In the genomic region with DNA sequence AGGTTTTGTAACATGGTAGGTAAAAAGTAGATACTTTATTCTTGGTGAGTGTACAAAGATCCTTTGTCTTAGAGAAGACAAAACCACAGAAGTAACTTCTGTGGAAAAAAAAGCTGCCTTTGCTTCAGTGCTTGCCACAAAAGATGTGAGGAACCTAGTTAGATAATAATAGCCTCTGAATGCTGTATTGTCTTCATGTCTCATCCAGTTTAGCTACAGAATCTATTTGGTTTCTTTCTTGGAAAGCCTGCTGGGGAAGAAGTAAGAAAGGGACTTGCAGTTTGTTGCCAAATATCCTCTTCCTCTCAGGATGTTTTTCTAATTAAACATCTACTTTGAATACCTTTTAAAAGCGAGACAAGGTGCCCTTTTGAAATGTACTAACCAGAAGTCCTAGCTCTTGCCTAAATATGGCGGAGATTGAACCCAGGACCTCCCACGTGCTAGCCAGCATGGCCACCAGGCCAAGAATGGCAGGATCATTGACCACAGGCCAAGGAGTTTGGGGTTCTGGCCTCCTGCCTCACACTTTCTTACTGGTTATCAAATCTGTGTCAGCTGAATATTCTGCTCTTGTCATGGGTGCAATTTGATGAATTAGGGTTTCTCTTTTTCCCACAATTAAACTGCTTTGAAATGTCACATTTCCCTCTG, we compare ENCODE assay signal across 8 mouse cellular contexts. TPM values are rescaled to one million over a fixed set of nuclear protein-coding genes. Genes with fewer than 3 reads are reported as not detected.
A peak's percentile ranks its signal among the peaks of the same experiment; 100 is the strongest.
DNase-seq lines count a peak whose midpoint lies in the region; ATAC-seq and TF ChIP-seq lines count a peak whose summit lies in the region.

No protein-coding gene starts in this region.

- peaks cover 18% of the 10 kb centered on the region; the same call in 1 of the 2 replicates for H3K36me3 ChIP-seq in lung, postnatal 0 days (ENCODE audit: insufficient read depth, low read length)
- H3K36me3 ChIP-seq in embryonic facial prominence, embryonic 15.5 days = peaks cover 40% of the 10 kb centered on the region
- peaks cover 32% of the 10 kb centered on the region for H3K36me3 ChIP-seq in midbrain, embryonic 14.5 days (ENCODE audit: control insufficient read depth, insufficient read depth, low read length)

- H3K27ac ChIP-seq in lung, postnatal 0 days (ENCODE audit: low read length) = peak overlapping the region; percentile 94; the same call in 1 of the 2 replicates
- peak overlapping the region; percentile 94; the same call in 1 of the 2 replicates for H3K27ac ChIP-seq in embryonic facial prominence, embryonic 15.5 days (replicated peaks)
- H3K27ac ChIP-seq in midbrain, embryonic 14.5 days (replicated peaks; ENCODE audit: low read depth, low read length) = no peak overlapping the region

- peak overlapping the region; percentile 70; the same call in 1 of the 2 replicates for H3K9ac ChIP-seq in lung, postnatal 0 days (replicated peaks; ENCODE audit: low read depth)
- peak overlapping the region; percentile 86 for H3K9ac ChIP-seq in embryonic facial prominence, embryonic 15.5 days
- H3K9ac ChIP-seq in midbrain, embryonic 14.5 days (replicated peaks; ENCODE audit: low read length) = peak overlapping the region; percentile 91; the same call in 1 of the 2 replicates

- H3K4me2 ChIP-seq in lung, postnatal 0 days (replicated peaks; ENCODE audit: low read depth, low read length) = peak overlapping the region; percentile 94
- peak overlapping the region; percentile 57 for H3K4me2 ChIP-seq in embryonic facial prominence, embryonic 15.5 days (replicated peaks)
- H3K4me2 ChIP-seq in midbrain, embryonic 14.5 days (ENCODE audit: low read length) = peak overlapping the region; percentile 86

- ATAC-seq in lung, postnatal 0 days = no peak
- ATAC-seq in embryonic facial prominence, embryonic 15.5 days (ENCODE audit: insufficient number of reproducible peaks, low FRiP score, low TSS enrichment, low read depth) = no peak
- no peak for ATAC-seq in midbrain, embryonic 14.5 days (ENCODE audit: low FRiP score, low TSS enrichment)

- no peak for DNase-seq in lung, postnatal 0 days (ENCODE audit: low spot score)
- DNase-seq in lung, postnatal 4 days = no peak
- DNase-seq in induced T-regulatory cell, adult 2 months (ENCODE audit: low read depth) = peak; percentile 55
- DNase-seq in midbrain, embryonic 14.5 days = no peak
- no peak for DNase-seq in urinary bladder, postnatal 14 days (ENCODE audit: low spot score)
- no peak for DNase-seq in urinary bladder, adult 2 months (ENCODE audit: low spot score)
- DNase-seq in layer of hippocampus, postnatal 10 days (ENCODE audit: low spot score in 2 of 2) = no peak

- H3K9me3 ChIP-seq in lung, postnatal 0 days (ENCODE audit: low read length) = no peaks in the 10 kb centered on the region
- H3K9me3 ChIP-seq in embryonic facial prominence, embryonic 15.5 days (replicated peaks) = no peaks in the 10 kb centered on the region
- H3K9me3 ChIP-seq in midbrain, embryonic 14.5 days (ENCODE audit: control insufficient read depth, low read length) = no peaks in the 10 kb centered on the region

- 16% methylated on average over 3 of the region's 3 CpGs for WGBS in lung, postnatal 0 days
- 6% methylated on average over 3 of the region's 3 CpGs for WGBS in embryonic facial prominence, embryonic 15.5 days
- 5% methylated on average over 3 of the region's 3 CpGs for WGBS in midbrain, embryonic 14.5 days

- no peak for TF ChIP-seq EP300 in lung, postnatal 0 days (IDR thresholded peaks at IDR 0.05)

- peak overlapping the region; percentile 75; the same call in 1 of the 2 replicates for H3K4me3 ChIP-seq in lung, postnatal 0 days (ENCODE audit: low read depth, low read length)
- H3K4me3 ChIP-seq in embryonic facial prominence, embryonic 15.5 days (replicated peaks) = peak overlapping the region; percentile 82
- H3K4me3 ChIP-seq in midbrain, embryonic 14.5 days (replicated peaks; ENCODE audit: low read depth, low read length) = peak overlapping the region; percentile 50

- peaks cover 15% of the 10 kb centered on the region for H3K4me1 ChIP-seq in lung, postnatal 0 days (ENCODE audit: insufficient read depth, low read depth, low read length)
- H3K4me1 ChIP-seq in embryonic facial prominence, embryonic 15.5 days = peaks cover 51% of the 10 kb centered on the region
- H3K4me1 ChIP-seq in midbrain, embryonic 14.5 days (ENCODE audit: control insufficient read depth, insufficient read depth, low read length) = peaks cover 28% of the 10 kb centered on the region

- TF ChIP-seq CTCF in lung, postnatal 0 days (IDR thresholded peaks at IDR 0.05) = no peak

- H3K27me3 ChIP-seq in lung, postnatal 0 days (replicated peaks; ENCODE audit: insufficient read depth, low read length) = no peaks in the 10 kb centered on the region
- no peaks in the 10 kb centered on the region for H3K27me3 ChIP-seq in embryonic facial prominence, embryonic 15.5 days
- no peaks in the 10 kb centered on the region for H3K27me3 ChIP-seq in midbrain, embryonic 14.5 days (ENCODE audit: control insufficient read depth, insufficient read depth, low read length)

RNA-seq across cellular contexts. Expression of a gene that starts 2.0 kb away (rescaled TPM):
- polyA plus RNA-seq in lung, postnatal 0 days (2015; fragmentation: Nextera tagmentation; extraction: Ambion mirVana) = 305 and 319 TPM in 2 replicates
- 1,331 and 1,435 TPM in 2 replicates for polyA plus RNA-seq in embryonic facial prominence, embryonic 15.5 days (2015; fragmentation: Nextera tagmentation; extraction: Ambion mirVana)
- 935 and 972 TPM in 2 replicates for polyA plus RNA-seq in midbrain, embryonic 14.5 days (2014; fragmentation: Nextera tagmentation; extraction: Ambion mirVana)
- polyA plus RNA-seq in urinary bladder, adult 2 months (2012; rRNA removed) = 340 and 364 TPM in 2 replicates
- 100 to 1,000 TPM; 323 to 338 TPM for total RNA-seq in layer of hippocampus, postnatal 10 days (2021)

RNA-seq across cellular contexts. Expression of a gene that starts 37.4 kb away (rescaled TPM):
- polyA plus RNA-seq in lung, postnatal 0 days (2015; fragmentation: Nextera tagmentation; extraction: Ambion mirVana) = 0.27 and 0.32 TPM in 2 replicates
- 0.37 and 0.84 TPM in 2 replicates for polyA plus RNA-seq in embryonic facial prominence, embryonic 15.5 days (2015; fragmentation: Nextera tagmentation; extraction: Ambion mirVana)
- polyA plus RNA-seq in midbrain, embryonic 14.5 days (2014; fragmentation: Nextera tagmentation; extraction: Ambion mirVana) = 0.32 TPM in 1 of 2 replicates, not detected in the other
- not detected in 2 replicates for polyA plus RNA-seq in urinary bladder, adult 2 months (2012; rRNA removed)
- total RNA-seq in layer of hippocampus, postnatal 10 days (2021) = not detected

RNA-seq across cellular contexts. Expression of a gene that starts 42.9 kb away (rescaled TPM):
- polyA plus RNA-seq in lung, postnatal 0 days (2015; fragmentation: Nextera tagmentation; extraction: Ambion mirVana) = 15.7 and 16.0 TPM in 2 replicates
- 26.5 and 27.2 TPM in 2 replicates for polyA plus RNA-seq in embryonic facial prominence, embryonic 15.5 days (2015; fragmentation: Nextera tagmentation; extraction: Ambion mirVana)
- 37.6 and 48.6 TPM in 2 replicates for polyA plus RNA-seq in midbrain, embryonic 14.5 days (2014; fragmentation: Nextera tagmentation; extraction: Ambion mirVana)
- polyA plus RNA-seq in urinary bladder, adult 2 months (2012; rRNA removed) = 30.0 and 66.3 TPM in 2 replicates
- 100 to 1,000 TPM; 108 to 117 TPM for total RNA-seq in layer of hippocampus, postnatal 10 days (2021)
